Mouse (Mus musculus) lung, postnatal 36 days (tissue): ENCODE results near the gene Hykk.
A peak's percentile ranks its signal among the peaks of the same experiment; 100 is the strongest.

Source experiments
- DNase-seq: peaks from one replicate; pipeline ENCODE4 v3.0.0; 2022; ENCODE audit warnings: mixed read lengths

Gene Hykk

GRCm38 (mm10) chr9:54981291-54982191 lies 64.5 kb downstream of the Hykk start:
- DNase-seq = peak; percentile 52

- no peak for DNase-seq
Measured at GRCm38 (mm10) chr9:54982401-54982800, 65.3 kb downstream of the Hykk start.

- no peak for DNase-seq
Measured at GRCm38 (mm10) chr9:54990362-54990761, 73.3 kb downstream of the Hykk start.

- DNase-seq = no peak
Measured at GRCm38 (mm10) chr9:54994381-54994780, 77.3 kb downstream of the Hykk start.

- no peak for DNase-seq
Measured at GRCm38 (mm10) chr9:54995645-54996044, 78.6 kb downstream of the Hykk start.
